Comparison of ENCODE assay signal across 10 mouse cellular contexts in genomic region chr12:3238361-3239051, GRCm38 (mm10).
DNase-seq lines count a peak whose midpoint lies in the region; ATAC-seq and TF ChIP-seq lines count a peak whose summit lies in the region.
"Had no signal": no experiment of that assay in that cellular context is flagged by ENCODE, and none has a peak within 500 bp of the region (broad histone marks: within the 10 kb centered on the region; RNA-seq: fewer than 3 reads in every experiment).

No protein-coding gene starts in this region.

- TF ChIP-seq CTCF in small intestine, adult 2 months (IDR thresholded peaks at IDR 0.05; ENCODE audit: extremely low read depth, insufficient read length, insufficient replicate concordance, low read depth, low read length): no peak

- H3K4me3 ChIP-seq in midbrain, embryonic 14.5 days (replicated peaks; ENCODE audit: low read depth, low read length): no peak overlapping the region
- H3K4me3 ChIP-seq in midbrain, embryonic 10.5 days: no peak overlapping the region
- no peak overlapping the region for H3K4me3 ChIP-seq in embryonic facial prominence, embryonic 10.5 days
- no peak overlapping the region for H3K4me3 ChIP-seq in small intestine, adult 2 months (ENCODE audit: low read depth, low read length)
- H3K4me3 ChIP-seq: liver, embryonic 13.5 days; myocyte had no signal

- TF ChIP-seq POLR2A in small intestine, adult 2 months (IDR thresholded peaks at IDR 0.05; ENCODE audit: low read depth, low read length): peak; percentile 24; the same call in 1 of the 2 replicates

- no peak overlapping the region for H3K27ac ChIP-seq in midbrain, embryonic 14.5 days (replicated peaks; ENCODE audit: low read depth, low read length)
- no peak overlapping the region for H3K27ac ChIP-seq in midbrain, embryonic 10.5 days (replicated peaks)
- H3K27ac ChIP-seq in embryonic facial prominence, embryonic 10.5 days (replicated peaks): no peak overlapping the region
- no peak overlapping the region for H3K27ac ChIP-seq in small intestine, adult 2 months (ENCODE audit: insufficient read depth, low read depth, low read length)
- H3K27ac ChIP-seq: liver, embryonic 13.5 days had no signal

- ATAC-seq in midbrain, embryonic 14.5 days (ENCODE audit: low FRiP score, low TSS enrichment): no peak

- no peaks in the 10 kb centered on the region for H3K27me3 ChIP-seq in midbrain, embryonic 14.5 days (ENCODE audit: control insufficient read depth, insufficient read depth, low read length)
- H3K27me3 ChIP-seq in midbrain, embryonic 10.5 days (ENCODE audit: low read depth, poor library complexity, severe bottlenecking): no peaks in the 10 kb centered on the region
- H3K27me3 ChIP-seq in embryonic facial prominence, embryonic 10.5 days (replicated peaks; ENCODE audit: low read depth, poor library complexity, severe bottlenecking): no peaks in the 10 kb centered on the region
- H3K27me3 ChIP-seq in small intestine, adult 2 months (ENCODE audit: control insufficient read depth, insufficient read depth, low read length): no peaks in the 10 kb centered on the region
- H3K27me3 ChIP-seq: liver, embryonic 13.5 days had no signal

- DNase-seq in cerebellum, adult 18-20 months: peak; percentile 22 to 32
- DNase-seq in cerebellum, postnatal 36 days: no peak
- DNase-seq in midbrain, embryonic 14.5 days: peak; percentile 71
- DNase-seq in midbrain, embryonic 10.5 days (ENCODE audit: low spot score): no peak
- peak; percentile 20 for DNase-seq in embryonic facial prominence, embryonic 10.5 days (ENCODE audit: low spot score)
- DNase-seq in layer of hippocampus, postnatal 25 days (ENCODE audit: extremely low spot score in 1 of 2, low spot score in 1 of 2): no peak
- DNase-seq in adrenal gland, postnatal 36 days: no peak
- DNase-seq: liver, embryonic 13.5 days had no signal

- H3K4me1 ChIP-seq in midbrain, embryonic 14.5 days (ENCODE audit: control insufficient read depth, insufficient read depth, low read length): peaks cover 4% of the 10 kb centered on the region; the same call in 1 of the 2 replicates
- H3K4me1 ChIP-seq in midbrain, embryonic 10.5 days: peaks cover 7% of the 10 kb centered on the region
- no peaks in the 10 kb centered on the region for H3K4me1 ChIP-seq in embryonic facial prominence, embryonic 10.5 days
- H3K4me1 ChIP-seq in small intestine, adult 2 months (ENCODE audit: control insufficient read depth, insufficient read depth, insufficient read length, low read length): peaks cover 8% of the 10 kb centered on the region

- no peak overlapping the region for H3K4me2 ChIP-seq in midbrain, embryonic 14.5 days (ENCODE audit: low read length)
- H3K4me2 ChIP-seq: liver, embryonic 13.5 days had no signal

- no peak overlapping the region for H3K9ac ChIP-seq in midbrain, embryonic 14.5 days (replicated peaks; ENCODE audit: low read length)
- H3K9ac ChIP-seq: liver, embryonic 13.5 days had no signal

- H3K36me3 ChIP-seq in midbrain, embryonic 14.5 days (ENCODE audit: control insufficient read depth, insufficient read depth, low read length): peaks cover 29% of the 10 kb centered on the region
- peaks cover 42% of the 10 kb centered on the region for H3K36me3 ChIP-seq in midbrain, embryonic 10.5 days
- peaks cover 45% of the 10 kb centered on the region for H3K36me3 ChIP-seq in embryonic facial prominence, embryonic 10.5 days (replicated peaks)
- H3K36me3 ChIP-seq in small intestine, adult 2 months (ENCODE audit: control insufficient read depth, insufficient read depth, low read length): peaks cover 7% of the 10 kb centered on the region

- WGBS in midbrain, embryonic 14.5 days: 77% methylated on average over 16 of the region's 16 CpGs
- WGBS in midbrain, embryonic 10.5 days: 95% methylated on average over 16 of the region's 16 CpGs
- 94% methylated on average over 16 of the region's 16 CpGs for WGBS in embryonic facial prominence, embryonic 10.5 days
- 96% methylated on average over 16 of the region's 16 CpGs for WGBS in small intestine, adult 2 months

- no peaks in the 10 kb centered on the region for H3K9me3 ChIP-seq in midbrain, embryonic 14.5 days (ENCODE audit: control insufficient read depth, low read length)
- peaks cover 36% of the 10 kb centered on the region for H3K9me3 ChIP-seq in midbrain, embryonic 10.5 days (replicated peaks)
- H3K9me3 ChIP-seq in embryonic facial prominence, embryonic 10.5 days: peaks cover 45% of the 10 kb centered on the region

Comparison
In these comparisons a context has a peak if more than half of its experiments do, and no peak if none do; other contexts are left out.
1. DNase-seq: peak in cerebellum, adult 18-20 months (2 of 2), midbrain, embryonic 14.5 days (single experiment) and embryonic facial prominence, embryonic 10.5 days (single experiment); none in cerebellum, postnatal 36 days (0 of 2), midbrain, embryonic 10.5 days (single experiment), layer of hippocampus, postnatal 25 days (0 of 2) and adrenal gland, postnatal 36 days (0 of 2).